Mouse (Mus musculus) urinary bladder, adult 18-20 months (tissue): ENCODE measurements around the gene Olfr1392.
A peak's percentile ranks its signal among the peaks of the same experiment; 100 is the strongest.
"Not testable (repeated sequence)": the region's sequence is repeated elsewhere in the genome, so short reads cannot be mapped to it uniquely, and the experiment has no call there.

ENCODE experiments used
- DNase-seq, 2 experiments: peaks; one replicate each; pipeline ENCODE4 v3.0.0; 2022; ENCODE audit warnings: low spot score in 2 of 2, mixed read lengths in 2 of 2

Gene Olfr1392

GRCm38 (mm10) chr11:49284982-49285381 is at the start of gene Olfr1392:
Gene Olfr1392, plus strand, starts transcription at chr11:49285282.
- not testable (repeated sequence) for DNase-seq

DNA sequence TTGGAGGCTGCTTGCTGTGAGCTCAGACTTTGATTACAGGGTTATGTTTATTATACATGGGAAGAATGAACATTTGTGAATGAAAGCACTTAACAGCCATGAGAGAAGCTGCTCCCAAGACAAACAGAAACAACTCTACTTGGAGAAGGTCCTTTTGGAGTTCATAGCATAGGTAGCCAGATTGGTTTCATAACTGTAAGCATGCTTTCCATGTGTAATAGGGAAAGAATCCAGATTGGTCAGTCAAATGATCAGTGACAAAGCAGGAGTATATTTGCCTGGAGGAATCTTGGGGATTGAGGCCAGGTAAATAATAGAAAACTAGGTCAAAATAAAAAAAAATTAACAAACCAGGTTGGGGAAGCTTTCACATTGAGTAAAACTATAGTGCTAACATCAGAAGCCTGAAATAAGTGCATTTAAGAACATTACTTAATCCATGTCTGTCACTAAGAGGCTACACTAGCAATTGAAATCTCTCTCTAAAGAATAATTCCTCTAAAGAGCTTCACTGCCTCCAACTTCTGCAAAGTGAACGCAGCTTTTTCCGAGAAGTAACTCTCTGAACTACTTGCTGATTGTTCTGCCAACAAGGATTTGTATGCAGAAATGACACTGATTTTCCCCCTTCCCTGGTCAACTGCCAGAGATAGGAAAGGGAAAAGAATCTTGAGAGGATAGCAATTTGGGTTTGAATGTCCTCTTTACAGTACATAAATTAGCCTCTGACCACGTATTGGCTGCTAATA is 49.4 kb upstream of the Olfr1392 start:
- DNase-seq, result no peak

DNA sequence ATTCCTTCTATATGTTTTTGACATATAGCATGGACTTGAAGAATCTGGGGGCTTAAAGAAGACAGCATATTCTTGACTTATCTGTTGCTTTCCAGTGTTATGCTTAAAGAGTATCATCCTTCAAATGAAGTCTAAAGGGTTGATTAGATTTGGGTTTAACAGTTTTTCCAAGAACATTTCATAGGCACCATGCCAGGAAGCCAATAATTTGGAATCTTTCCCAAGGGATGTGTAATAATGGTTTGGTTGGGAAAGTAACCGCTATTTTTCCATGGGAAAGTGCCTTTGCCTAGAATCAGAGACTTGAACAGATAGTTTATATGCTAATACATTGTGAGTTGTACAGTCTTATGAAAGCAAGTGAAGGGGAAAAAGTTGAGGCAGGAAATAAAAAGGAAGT is 48.2 kb upstream of the Olfr1392 start:
- no peak for DNase-seq

GRCm38 (mm10) chr11:49237532-49237931 is 47.5 kb upstream of the Olfr1392 start:
- no peak for DNase-seq

GRCm38 (mm10) chr11:49240310-49240709 is 44.8 kb upstream of the Olfr1392 start:
- DNase-seq, result no peak

DNA sequence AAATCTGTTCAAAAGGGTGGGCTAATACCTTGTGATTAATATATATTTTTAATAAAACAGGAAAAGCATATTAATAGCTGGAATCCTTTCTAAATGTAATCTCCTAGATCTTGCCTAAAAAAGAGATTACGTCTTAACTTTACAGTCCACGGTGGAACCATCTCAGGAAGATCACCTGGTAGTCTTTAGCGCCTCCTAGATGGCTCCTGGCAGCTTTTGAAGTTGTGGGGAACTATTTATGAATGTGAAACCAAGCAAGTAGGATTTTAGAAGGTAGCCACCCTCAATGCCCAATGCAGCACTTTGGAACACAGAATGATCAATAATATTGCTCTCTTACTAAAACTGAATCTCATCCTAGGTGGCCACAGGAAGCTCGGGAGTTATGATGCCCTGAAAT is 44.2 kb upstream of the Olfr1392 start:
- DNase-seq, result no peak

DNA sequence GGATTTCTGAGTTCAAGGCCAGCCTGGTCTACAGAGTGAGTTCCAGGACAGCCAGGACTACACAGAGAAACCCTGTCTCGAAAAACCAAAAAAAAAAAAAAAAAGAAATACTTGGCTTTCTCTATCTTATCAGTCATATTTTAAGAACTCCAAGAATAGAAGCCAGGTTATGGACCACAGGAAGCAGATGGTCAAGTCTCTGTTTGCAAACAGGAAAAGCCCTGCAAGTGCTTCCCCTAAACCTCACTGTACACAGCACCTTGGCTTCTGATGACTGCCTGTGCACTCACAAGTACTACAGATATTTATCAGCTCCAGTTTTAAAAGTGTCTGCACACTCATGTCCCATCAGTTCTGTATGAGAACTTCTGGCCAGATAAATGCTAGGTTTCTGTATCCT is 43.6 kb upstream of the Olfr1392 start:
- no peak for DNase-seq

- no peak for DNase-seq
Observed at GRCm38 (mm10) chr11:49242944-49243626, 42.0 kb upstream of the Olfr1392 start.

- peak; percentile 83 to 91 for DNase-seq
Observed at GRCm38 (mm10) chr11:49243727-49244594, 41.1 kb upstream of the Olfr1392 start, which contains the start of gene Mgat1. Gene Mgat1, plus strand, starts transcription at chr11:49244191.

DNA sequence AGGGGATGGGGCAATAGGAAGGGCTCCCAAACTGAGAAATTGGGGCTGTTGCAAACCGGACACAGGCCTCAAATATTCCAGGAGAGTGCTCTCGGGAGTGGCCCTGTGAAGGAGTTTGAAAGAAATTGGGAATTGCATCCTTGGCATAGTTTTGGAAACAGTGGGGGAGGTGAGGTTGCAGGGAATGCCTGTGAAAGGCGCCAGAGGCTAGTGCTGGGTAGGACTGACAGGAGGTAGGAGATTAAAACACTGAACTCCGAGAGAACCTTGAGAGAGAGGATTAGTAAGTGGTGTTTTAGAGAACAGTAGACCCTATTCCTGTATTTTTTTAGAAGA is 40.5 kb upstream of the Olfr1392 start:
- DNase-seq, result no peak

DNA sequence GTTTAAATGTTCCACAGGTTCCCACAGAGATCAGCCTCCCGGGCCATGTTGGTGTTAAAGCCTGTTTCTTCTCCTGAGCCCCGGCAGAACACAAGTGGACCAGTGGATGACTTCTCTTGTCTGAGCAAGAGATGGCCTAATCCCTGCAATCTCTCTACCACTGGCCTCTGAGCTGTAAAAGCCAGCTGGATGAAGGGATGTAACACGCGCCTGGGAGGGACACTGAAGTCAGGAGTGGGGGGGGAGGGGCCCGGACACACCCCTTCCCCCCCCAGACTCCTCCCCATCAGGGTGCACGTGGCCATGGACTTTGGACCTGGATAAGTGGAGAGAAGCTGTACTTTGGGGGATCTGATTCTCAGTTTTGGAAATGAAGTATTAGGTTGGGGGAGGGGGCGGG is 39.9 kb upstream of the Olfr1392 start:
- DNase-seq, result no peak

- DNase-seq, result no peak
Observed at GRCm38 (mm10) chr11:49245634-49246415, 39.3 kb upstream of the Olfr1392 start.

DNA sequence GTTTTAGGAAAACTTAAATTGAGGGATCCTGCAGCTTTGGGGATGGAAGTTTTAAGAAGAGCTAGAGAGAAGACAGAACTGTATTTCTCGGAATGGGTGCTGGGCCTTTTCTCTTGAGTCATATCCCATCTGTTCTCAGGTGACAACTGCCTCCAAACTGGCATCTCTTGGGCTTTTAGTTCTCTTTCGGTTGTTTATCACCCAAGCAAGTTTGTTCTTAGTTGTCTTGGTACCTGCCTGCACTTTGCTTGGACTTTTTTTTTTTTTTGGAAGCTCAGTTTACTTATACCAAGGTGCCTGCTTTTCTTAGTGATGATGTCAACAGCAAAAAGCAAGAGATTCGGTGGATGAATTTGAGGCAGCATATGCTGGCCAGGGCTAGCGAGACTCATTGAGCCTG is 38.6 kb upstream of the Olfr1392 start:
- DNase-seq, result no peak

DNA sequence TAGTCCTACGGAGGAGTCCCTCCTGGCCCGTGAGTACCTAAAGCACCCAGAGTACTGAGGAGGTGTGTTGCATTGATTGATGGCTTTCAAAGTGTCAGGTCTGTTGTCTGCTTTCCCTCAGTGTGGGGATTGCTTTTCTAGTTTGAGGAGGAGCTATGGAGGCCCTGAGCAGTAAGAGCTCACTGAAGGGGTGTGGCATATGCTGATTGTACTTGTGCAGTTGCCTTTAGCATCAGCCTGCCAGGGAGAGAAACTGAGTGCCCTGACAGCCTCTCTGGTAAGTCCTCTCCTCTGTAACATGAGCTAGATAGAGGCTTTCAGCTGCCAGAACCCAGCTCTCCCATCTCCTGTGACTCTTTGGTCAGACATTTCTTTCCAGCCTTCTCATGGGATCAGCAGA is 37.8 kb upstream of the Olfr1392 start:
- no peak for DNase-seq

- peak in 1 of 2 experiments; percentile 50 for DNase-seq
Observed at GRCm38 (mm10) chr11:49248226-49248973, 36.7 kb upstream of the Olfr1392 start.

GRCm38 (mm10) chr11:49248974-49249700 is 35.9 kb upstream of the Olfr1392 start:
- DNase-seq, result no peak

GRCm38 (mm10) chr11:49249811-49250421 is 35.2 kb upstream of the Olfr1392 start:
- DNase-seq, result no peak

- peak; percentile 91 to 92 for DNase-seq
Observed at GRCm38 (mm10) chr11:49250422-49251379, 34.4 kb upstream of the Olfr1392 start.

DNA sequence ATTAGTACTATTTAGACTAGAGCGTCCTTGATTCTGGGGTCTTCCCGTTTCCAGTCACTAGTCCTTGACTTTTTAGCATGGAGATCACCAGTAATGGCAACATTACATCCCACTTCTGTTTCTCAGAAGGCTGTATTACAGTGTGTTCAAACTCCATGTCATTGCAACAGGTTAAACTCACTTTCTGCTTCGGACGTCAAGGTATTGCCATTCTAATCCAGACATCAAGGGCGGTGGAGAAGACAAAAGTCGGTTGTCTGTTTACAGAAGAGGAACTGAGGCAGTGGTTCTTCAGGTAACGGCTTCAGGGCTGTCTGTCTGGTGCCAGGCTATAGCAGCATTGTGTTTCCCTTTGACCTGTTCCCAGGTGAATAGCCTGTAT is 33.7 kb upstream of the Olfr1392 start:
- DNase-seq, result no peak
